Mouse (Mus musculus): ENCODE data around the gene BC029722.

GRCm38 (mm10) chr2:155779506-155779905, 39.7 kb downstream of the BC029722 start:
- TF ChIP-seq TAL1 (IDR thresholded peaks at IDR 0.05; ENCODE audit: low read length) (no peak), GATA1 (IDR thresholded peaks at IDR 0.05; ENCODE audit: low read length) (no peak)
